Mouse (Mus musculus): ENCODE data around the gene Prss45. TPM values are rescaled to one million over a fixed set of nuclear protein-coding genes. Genes with fewer than 3 reads are reported as not detected.

Prss45 gene
- polyA plus RNA-seq, 1 experiment from 2014 or later, result not detected

DNA sequence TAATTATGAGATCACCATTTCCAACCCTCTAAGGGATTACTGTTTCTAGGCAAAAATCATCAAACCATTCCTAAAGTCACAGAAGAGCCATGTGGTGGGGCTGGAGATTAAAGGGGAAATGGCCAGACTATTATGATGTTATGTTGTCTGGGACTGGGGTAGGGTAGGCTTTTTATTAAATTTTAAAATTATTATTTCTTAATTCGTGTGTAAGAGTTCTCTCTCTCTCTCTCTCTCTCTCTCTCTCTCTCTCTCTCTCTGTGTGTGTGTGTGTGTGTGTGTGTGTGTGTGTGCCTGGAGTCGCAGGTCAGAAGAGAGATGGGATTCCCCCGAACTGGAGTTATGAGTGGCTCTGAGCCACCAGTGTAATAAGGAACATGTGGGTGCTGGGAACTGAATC, 8.0 kb upstream of the Prss45 start, which contains the start of gene Prss43:
Gene Prss43 (plus strand): TSS at position 301 of the 400 bp plus-strand sequence.
- H3K4me3 ChIP-seq (ENCODE audit: low read depth, low read length), result no peak within 1 kb of the TSS
- no peaks in the 10 kb centered on the region for H3K9me3 ChIP-seq (ENCODE audit: control insufficient read depth)
- no peak within 1 kb of the TSS for H3K4me2 ChIP-seq (replicated peaks; ENCODE audit: low read depth)
- no peak for TF ChIP-seq CTCF (IDR thresholded peaks at IDR 0.05; ENCODE audit: low read depth)
- H3K27ac ChIP-seq (ENCODE audit: low read depth, low read length), result no peak within 1 kb of the TSS
- H3K27me3 ChIP-seq (replicated peaks; ENCODE audit: control insufficient read depth, insufficient read depth, low read length), result no peaks in the 10 kb centered on the region
- no peak within 1 kb of the TSS for H3K9ac ChIP-seq (ENCODE audit: low read depth, low read length)
- no peaks in the 10 kb centered on the region for H3K4me1 ChIP-seq (replicated peaks; ENCODE audit: control insufficient read depth, insufficient read depth, low read length)
- no peak for ATAC-seq
- H3K36me3 ChIP-seq (ENCODE audit: control insufficient read depth, insufficient read depth), result no peaks in the 10 kb centered on the region
- 83% methylated on average over 3 of the region's 3 CpGs for WGBS

- Histone ChIP-seq H3K27me3 (replicated peaks; ENCODE audit: control insufficient read depth, insufficient read depth, low read length) (no peaks in the 10 kb centered on the region), H3K4me2 (replicated peaks; ENCODE audit: low read depth) (no peak overlapping the region), H3K9ac (ENCODE audit: low read depth, low read length) (no peak overlapping the region), H3K27ac (ENCODE audit: low read depth, low read length) (no peak overlapping the region), H3K4me3 (ENCODE audit: low read depth, low read length) (no peak overlapping the region), H3K4me1 (replicated peaks; ENCODE audit: control insufficient read depth, insufficient read depth, low read length) (no peaks in the 10 kb centered on the region), H3K9me3 (ENCODE audit: control insufficient read depth) (no peaks in the 10 kb centered on the region), H3K36me3 (ENCODE audit: control insufficient read depth, insufficient read depth) (no peaks in the 10 kb centered on the region)
- no peak for TF ChIP-seq CTCF (IDR thresholded peaks at IDR 0.05; ENCODE audit: low read depth)
- ATAC-seq, result no peak
- 79% methylated on average over 5 of the region's 5 CpGs for WGBS
Measured at GRCm38 (mm10) chr9:110833021-110833420, 1.4 kb upstream of the Prss45 start.

DNA sequence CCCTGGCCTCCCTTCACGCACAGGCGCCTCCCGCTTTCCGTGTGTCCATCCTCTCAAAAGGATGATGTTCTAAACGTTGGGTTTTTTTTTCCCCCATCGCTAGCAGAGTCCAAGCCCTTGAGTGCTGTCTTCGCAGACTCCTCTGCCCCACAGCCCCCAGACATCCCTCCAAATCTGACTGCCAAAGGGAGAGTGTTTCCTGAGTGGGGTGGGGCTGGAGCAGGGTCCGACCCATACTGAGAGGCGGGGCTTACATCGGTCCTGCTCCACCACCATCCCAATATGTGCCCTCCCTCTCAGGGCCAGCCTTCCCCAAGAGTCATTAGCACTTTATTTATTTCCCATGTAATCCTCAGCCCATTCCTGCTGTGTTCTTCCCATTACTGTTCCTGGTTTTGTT, 573 bp downstream of the Prss45 start:
- Histone ChIP-seq H3K4me2 (replicated peaks; ENCODE audit: low read depth) (no peak overlapping the region), H3K9ac (ENCODE audit: low read depth, low read length) (no peak overlapping the region), H3K27ac (ENCODE audit: low read depth, low read length) (no peak overlapping the region), H3K9me3 (ENCODE audit: control insufficient read depth) (no peaks in the 10 kb centered on the region), H3K27me3 (replicated peaks; ENCODE audit: control insufficient read depth, insufficient read depth, low read length) (no peaks in the 10 kb centered on the region), H3K36me3 (ENCODE audit: control insufficient read depth, insufficient read depth) (no peaks in the 10 kb centered on the region), H3K4me3 (ENCODE audit: low read depth, low read length) (no peak overlapping the region), H3K4me1 (replicated peaks; ENCODE audit: control insufficient read depth, insufficient read depth, low read length) (no peaks in the 10 kb centered on the region)
- WGBS, result 42% methylated on average over 10 of the region's 10 CpGs
- no peak for ATAC-seq
- no peak for TF ChIP-seq CTCF (IDR thresholded peaks at IDR 0.05; ENCODE audit: low read depth)

DNA sequence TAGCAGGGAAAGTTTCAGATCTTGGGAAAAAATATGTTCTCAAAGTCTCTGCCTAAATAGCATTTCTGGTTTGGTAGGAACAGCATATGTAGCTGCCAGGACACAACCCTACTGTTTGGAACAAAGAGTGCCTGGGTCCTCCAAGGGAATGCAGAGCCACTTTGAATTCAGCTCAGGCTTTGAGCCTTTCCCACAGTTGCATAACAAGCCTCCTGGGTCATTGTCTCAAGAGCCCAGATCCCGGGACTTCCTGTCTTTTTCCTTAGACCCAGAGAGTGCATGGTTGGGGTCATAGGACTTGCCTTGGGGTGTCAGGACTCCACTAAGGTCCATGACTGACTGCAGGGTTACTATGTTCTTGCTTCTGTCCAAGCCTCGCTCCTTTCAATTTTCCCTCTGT, 1.7 kb downstream of the Prss45 start:
- H3K4me1 ChIP-seq (replicated peaks; ENCODE audit: control insufficient read depth, insufficient read depth, low read length), result no peaks in the 10 kb centered on the region
- H3K9ac ChIP-seq (ENCODE audit: low read depth, low read length), result no peak overlapping the region
- no peaks in the 10 kb centered on the region for H3K27me3 ChIP-seq (replicated peaks; ENCODE audit: control insufficient read depth, insufficient read depth, low read length)
- no peaks in the 10 kb centered on the region for H3K36me3 ChIP-seq (ENCODE audit: control insufficient read depth, insufficient read depth)
- no peak overlapping the region for H3K4me3 ChIP-seq (ENCODE audit: low read depth, low read length)
- H3K27ac ChIP-seq (ENCODE audit: low read depth, low read length), result no peak overlapping the region
- WGBS, result 64% methylated on average over 2 of the region's 2 CpGs
- ATAC-seq, result no peak
- no peak for TF ChIP-seq CTCF (IDR thresholded peaks at IDR 0.05; ENCODE audit: low read depth)
- H3K9me3 ChIP-seq (ENCODE audit: control insufficient read depth), result no peaks in the 10 kb centered on the region
- no peak overlapping the region for H3K4me2 ChIP-seq (replicated peaks; ENCODE audit: low read depth)

DNA sequence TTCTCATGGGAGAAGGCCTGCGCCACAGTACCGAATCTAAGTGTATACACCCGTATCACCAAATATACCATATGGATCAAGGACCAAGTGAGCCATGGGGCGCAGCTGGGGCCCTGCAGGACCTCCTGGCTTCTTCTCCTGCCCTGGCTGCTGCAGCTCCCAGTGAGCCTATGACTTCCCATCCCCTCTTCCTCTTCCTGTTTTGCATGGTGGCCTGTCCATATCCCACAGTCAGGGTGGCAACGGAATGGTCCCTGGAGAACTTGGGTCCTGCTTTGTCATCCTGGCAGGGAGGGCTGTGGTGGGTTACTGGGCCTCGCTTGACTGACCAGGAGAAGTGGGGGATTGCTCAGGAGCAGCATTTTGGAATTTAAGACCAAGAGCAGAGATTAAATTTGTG, 6.5 kb downstream of the Prss45 start:
- no peak overlapping the region for H3K9ac ChIP-seq (ENCODE audit: low read depth, low read length)
- no peak for TF ChIP-seq CTCF (IDR thresholded peaks at IDR 0.05; ENCODE audit: low read depth)
- no peaks in the 10 kb centered on the region for H3K4me1 ChIP-seq (replicated peaks; ENCODE audit: control insufficient read depth, insufficient read depth, low read length)
- H3K4me2 ChIP-seq (replicated peaks; ENCODE audit: low read depth), result no peak overlapping the region
- no peaks in the 10 kb centered on the region for H3K36me3 ChIP-seq (ENCODE audit: control insufficient read depth, insufficient read depth)
- H3K9me3 ChIP-seq (ENCODE audit: control insufficient read depth), result no peaks in the 10 kb centered on the region
- no peaks in the 10 kb centered on the region for H3K27me3 ChIP-seq (replicated peaks; ENCODE audit: control insufficient read depth, insufficient read depth, low read length)
- H3K27ac ChIP-seq (ENCODE audit: low read depth, low read length), result no peak overlapping the region
- WGBS, result 91% methylated on average over 6 of the region's 6 CpGs
- ATAC-seq, result no peak
- H3K4me3 ChIP-seq (ENCODE audit: low read depth, low read length), result no peak overlapping the region

DNA sequence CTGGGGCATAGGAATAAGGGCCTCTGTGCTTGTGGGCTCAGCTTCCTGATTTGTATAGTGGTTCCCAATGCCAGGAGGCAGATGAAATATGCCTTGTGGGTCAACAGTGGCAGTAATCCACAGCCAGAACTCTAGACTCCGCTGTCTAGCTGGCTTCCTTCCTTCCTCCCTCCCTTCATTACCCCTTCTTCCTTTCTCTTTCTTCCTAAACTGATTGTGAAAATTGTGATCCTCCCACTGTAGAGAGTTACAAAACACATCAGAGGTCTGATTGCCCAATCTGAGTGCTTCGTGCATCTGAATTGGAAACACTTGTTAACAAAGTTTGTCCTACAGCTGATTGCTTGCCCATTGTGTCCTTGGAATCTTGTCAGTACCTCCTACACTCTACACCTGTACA, 7.0 kb downstream of the Prss45 start:
- no peaks in the 10 kb centered on the region for H3K4me1 ChIP-seq (replicated peaks; ENCODE audit: control insufficient read depth, insufficient read depth, low read length)
- no peaks in the 10 kb centered on the region for H3K27me3 ChIP-seq (replicated peaks; ENCODE audit: control insufficient read depth, insufficient read depth, low read length)
- no peak for ATAC-seq
- H3K27ac ChIP-seq (ENCODE audit: low read depth, low read length), result no peak overlapping the region
- H3K4me2 ChIP-seq (replicated peaks; ENCODE audit: low read depth), result no peak overlapping the region
- WGBS, result 59% methylated on average over 2 of the region's 2 CpGs
- H3K9ac ChIP-seq (ENCODE audit: low read depth, low read length), result no peak overlapping the region
- H3K36me3 ChIP-seq (ENCODE audit: control insufficient read depth, insufficient read depth), result no peaks in the 10 kb centered on the region
- TF ChIP-seq CTCF (IDR thresholded peaks at IDR 0.05; ENCODE audit: low read depth), result no peak
- no peak overlapping the region for H3K4me3 ChIP-seq (ENCODE audit: low read depth, low read length)
- no peaks in the 10 kb centered on the region for H3K9me3 ChIP-seq (ENCODE audit: control insufficient read depth)

DNA sequence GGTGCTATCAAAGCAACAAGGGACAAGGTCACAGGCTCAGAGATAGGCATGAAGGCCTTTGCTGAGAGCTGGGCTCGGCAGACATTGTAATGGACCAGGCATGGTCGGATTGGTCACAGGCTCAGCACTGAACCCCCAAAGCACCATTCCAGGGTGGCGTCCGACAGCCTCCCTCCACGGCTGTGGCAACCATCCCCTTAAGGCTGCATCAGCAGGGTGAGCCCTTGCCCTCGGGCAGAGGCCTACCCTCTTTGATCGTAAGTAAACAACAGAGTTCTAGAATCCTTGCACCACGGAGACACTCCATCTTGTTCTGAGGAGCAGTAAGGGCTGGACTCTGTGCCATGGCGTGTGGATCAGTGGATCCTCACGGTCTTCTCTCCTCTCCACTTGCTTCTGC, 9.8 kb downstream of the Prss45 start, which contains the start of gene Prss46:
Gene Prss46 (plus strand): TSS at position 301 of the 400 bp plus-strand sequence.
- TF ChIP-seq CTCF (IDR thresholded peaks at IDR 0.05; ENCODE audit: low read depth), result no peak
- WGBS, result 79% methylated on average over 10 of the region's 10 CpGs
- Histone ChIP-seq H3K4me3 (ENCODE audit: low read depth, low read length) (no peak within 1 kb of the TSS), H3K9ac (ENCODE audit: low read depth, low read length) (no peak within 1 kb of the TSS), H3K4me1 (replicated peaks; ENCODE audit: control insufficient read depth, insufficient read depth, low read length) (no peaks in the 10 kb centered on the region), H3K4me2 (replicated peaks; ENCODE audit: low read depth) (no peak within 1 kb of the TSS), H3K27me3 (replicated peaks; ENCODE audit: control insufficient read depth, insufficient read depth, low read length) (no peaks in the 10 kb centered on the region), H3K9me3 (ENCODE audit: control insufficient read depth) (no peaks in the 10 kb centered on the region), H3K27ac (ENCODE audit: low read depth, low read length) (no peak within 1 kb of the TSS), H3K36me3 (ENCODE audit: control insufficient read depth, insufficient read depth) (no peaks in the 10 kb centered on the region)
- ATAC-seq, result no peak
